Mouse (Mus musculus) liver, embryonic 14 days (tissue): ENCODE results near the gene 9130204L05Rik. TPM values are rescaled to one million over a fixed set of nuclear protein-coding genes. Genes with fewer than 3 reads are reported as not detected.

Experiments
- polyA plus RNA-seq: library from polyadenylated mRNA; depleted of rRNA; stranded (reverse); fragments of >200 nt; gene quantifications from 2 replicates; pipeline ENCODE4 v1.2.3, GENCODE M21; 2012; rRNA removed

Gene 9130204L05Rik
- polyA plus RNA-seq: not detected in 2 replicates

GRCm38 (mm10) chr3:91090703-91091102, at the start of gene 9130204L05Rik:
Gene 9130204L05Rik (minus strand): TSS chr3:91090803.

